Mouse (Mus musculus) macrophage (primary cell): Measurements from ENCODE around the gene Sumf1. TPM values are rescaled to one million over a fixed set of nuclear protein-coding genes. Genes with fewer than 3 reads are reported as not detected.

Experiments used
- H3K27ac ChIP-seq: fragments of 350-480 bp; formaldehyde crosslinking; 2 replicates; pipeline ENCODE4 v1.9.0; 2021
- H3K36me3 ChIP-seq: fragments of 350-480 bp; formaldehyde crosslinking; 2 replicates; pipeline ENCODE4 v1.9.0; 2021; ENCODE audit errors: inconsistent target
- H3K4me3 ChIP-seq: fragments of 350-480 bp; formaldehyde crosslinking; 2 replicates; pipeline ENCODE4 v1.9.0; 2021; ENCODE audit errors: inconsistent target
- H3K79me2 ChIP-seq: fragments of 350-480 bp; formaldehyde crosslinking; 2 replicates; pipeline ENCODE4 v1.9.0; 2021; ENCODE audit errors: inconsistent target
- WGBS: methylation state at CpG from one replicate; pipeline ENCODE4 v1.1.7; 2026; ENCODE audit warnings: inconsistent platforms; ENCODE audit not compliant: missing documents; 5-methylcytosine and 5-hydroxymethylcytosine counted together
- polyA plus RNA-seq: library from polyadenylated mRNA; stranded (reverse); fragments of 250-400 nt; gene quantifications from 3 replicates; pipeline ENCODE4 v1.2.4, GENCODE M21; 2018; ENCODE audit warnings: inconsistent platforms

Gene Sumf1
- polyA plus RNA-seq, 1 experiment from 2014 or later: 115 TPM

DNA sequence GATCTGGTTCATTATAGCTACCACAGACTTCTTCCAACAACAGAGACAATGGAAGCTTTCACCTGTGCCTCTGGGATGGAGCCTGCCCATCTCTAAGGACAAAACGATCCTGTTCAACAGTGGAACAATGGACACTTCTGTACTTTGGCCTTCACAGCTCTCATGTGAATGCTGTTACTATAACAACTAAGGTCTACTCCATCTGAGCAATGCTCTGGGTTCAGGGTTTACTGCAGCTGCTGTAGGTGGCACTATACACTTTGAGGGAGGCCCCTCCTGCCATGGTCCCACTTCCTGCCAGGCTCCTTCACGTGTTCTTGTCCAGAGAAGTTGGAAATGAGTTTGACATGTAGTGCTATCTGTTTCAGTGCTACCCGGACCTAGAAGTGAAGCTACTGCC lies 36.9 kb downstream of the Sumf1 start:
- 59% methylated on average over 3 of the region's 3 CpGs for WGBS
- Histone ChIP-seq H3K4me3 (no peak overlapping the region), H3K27ac (no peak overlapping the region), H3K79me2 (no peaks in the 10 kb centered on the region), H3K36me3 (peaks cover 20% of the 10 kb centered on the region)

DNA sequence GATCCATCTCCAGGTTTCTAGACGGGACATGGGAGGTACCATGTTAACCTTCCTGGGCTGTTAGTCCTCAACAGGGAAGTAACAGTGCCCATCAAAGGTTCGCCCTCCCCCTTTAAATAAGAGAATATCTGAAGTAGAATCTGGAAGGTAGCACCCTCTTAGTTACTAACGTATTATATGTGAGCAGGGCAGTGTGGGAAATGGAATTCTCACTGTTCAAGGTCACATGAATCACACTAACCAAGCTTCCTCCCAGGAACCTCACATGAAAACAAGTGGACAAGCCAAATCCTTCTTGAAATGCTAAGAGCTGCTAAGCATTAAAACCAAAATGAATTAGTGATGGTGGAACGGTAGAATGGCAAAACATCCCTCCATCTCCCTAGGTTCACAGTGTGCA lies 38.7 kb downstream of the Sumf1 start:
- WGBS: 86% methylated on average over 4 of the region's 4 CpGs
- Histone ChIP-seq H3K27ac (no peak overlapping the region), H3K36me3 (peaks cover 5% of the 10 kb centered on the region), H3K79me2 (no peaks in the 10 kb centered on the region), H3K4me3 (no peak overlapping the region)

DNA sequence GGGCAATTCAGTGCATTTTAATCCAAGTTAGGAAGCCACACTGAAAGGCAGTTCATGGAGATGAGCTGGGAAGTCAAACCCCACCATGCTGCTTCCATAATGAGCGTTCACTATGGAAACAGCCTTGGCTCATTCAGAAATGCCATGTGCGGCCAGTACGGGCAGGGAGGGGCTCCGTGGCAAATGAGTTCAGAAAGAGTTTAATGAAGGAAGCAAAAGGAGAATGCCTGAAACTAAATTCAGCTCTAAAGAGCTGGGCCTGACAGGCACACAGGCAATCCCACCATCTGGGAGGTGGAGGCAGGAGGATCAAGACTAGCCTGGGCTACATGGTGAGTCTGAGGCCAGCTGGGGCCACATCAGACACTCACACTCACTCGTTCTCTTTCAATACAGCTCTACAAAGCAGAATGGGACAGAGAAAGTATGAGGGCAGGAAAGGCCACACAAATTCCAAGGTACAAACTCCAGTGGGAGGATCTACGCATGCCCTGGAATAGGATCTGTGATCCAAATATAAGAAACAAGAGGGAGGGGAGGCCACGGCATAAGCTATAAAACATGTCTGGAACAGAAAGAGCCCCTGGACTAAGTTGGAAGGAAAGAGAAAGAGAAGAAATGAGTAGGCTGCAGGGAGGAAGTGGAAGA lies 39.3 kb downstream of the Sumf1 start:
- WGBS: 91% methylated on average over 7 of the region's 7 CpGs
- Histone ChIP-seq H3K4me3 (no peak overlapping the region), H3K79me2 (no peaks in the 10 kb centered on the region), H3K27ac (no peak overlapping the region), H3K36me3 (peaks cover 10% of the 10 kb centered on the region)

DNA sequence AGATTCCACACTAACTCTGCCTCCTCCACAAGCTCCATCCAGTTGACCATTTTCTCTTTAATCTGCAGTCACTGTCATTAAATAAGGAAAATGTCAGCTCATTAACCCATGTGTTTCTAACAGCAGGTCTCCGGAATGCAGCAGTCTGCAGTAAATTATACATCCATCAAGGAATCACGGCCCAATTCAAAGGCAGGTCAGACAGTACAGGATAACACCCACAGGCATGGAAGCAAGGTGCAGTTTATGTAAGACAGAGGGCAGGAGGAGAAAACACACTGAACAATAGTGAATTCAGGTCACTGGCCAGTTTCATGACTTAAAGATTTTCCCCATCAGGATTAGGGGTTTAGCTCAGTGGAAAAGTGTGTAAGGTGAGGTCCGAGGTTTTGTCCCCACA lies 40.1 kb downstream of the Sumf1 start:
- H3K79me2 ChIP-seq: no peaks in the 10 kb centered on the region
- H3K27ac ChIP-seq: no peak overlapping the region
- WGBS: 86% methylated on average over 3 of the region's 3 CpGs
- no peak overlapping the region for H3K4me3 ChIP-seq
- H3K36me3 ChIP-seq: peaks cover 15% of the 10 kb centered on the region

- no peaks in the 10 kb centered on the region for H3K79me2 ChIP-seq
- H3K27ac ChIP-seq: no peak overlapping the region
- WGBS: 86% methylated on average over 4 of the region's 4 CpGs
- peaks cover 24% of the 10 kb centered on the region for H3K36me3 ChIP-seq
- no peak overlapping the region for H3K4me3 ChIP-seq
Observed at GRCm38 (mm10) chr6:108142796-108143195, 42.6 kb downstream of the Sumf1 start.

DNA sequence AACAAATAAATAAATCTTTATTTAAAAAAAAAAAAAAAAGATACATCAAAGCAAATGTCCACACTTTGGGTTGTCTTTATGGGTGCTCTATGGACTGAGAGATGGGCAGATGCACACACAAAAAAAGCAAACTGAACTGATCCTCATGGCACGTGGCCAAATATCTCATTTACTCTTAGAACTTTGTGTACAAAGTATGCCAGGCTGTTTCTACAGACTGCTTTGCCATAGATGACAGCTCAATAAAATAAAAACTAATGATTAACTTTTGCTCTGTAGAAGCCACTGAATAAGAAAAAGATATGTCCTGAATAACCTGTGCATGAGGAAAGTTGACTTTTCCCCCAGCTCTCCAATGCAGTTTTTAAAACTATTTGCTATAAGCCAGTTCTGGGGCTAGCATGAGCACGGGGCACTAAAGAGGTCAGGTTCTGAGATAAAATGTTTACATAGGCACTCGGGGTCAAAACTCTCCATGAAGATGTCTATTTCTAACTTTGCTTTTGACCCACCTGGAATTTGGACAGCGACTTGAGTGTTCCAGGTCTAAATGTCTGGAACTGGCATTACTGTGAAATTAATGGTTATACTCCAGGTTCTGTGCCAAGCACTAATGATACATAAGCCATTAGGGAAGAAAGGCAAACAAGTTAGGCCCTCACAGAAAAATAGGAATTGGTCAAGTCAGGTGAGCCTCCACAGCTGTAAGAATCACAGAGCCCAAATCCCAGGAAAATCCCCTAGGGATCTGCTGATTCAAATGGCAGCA lies 44.5 kb downstream of the Sumf1 start:
- Histone ChIP-seq H3K79me2 (no peaks in the 10 kb centered on the region), H3K4me3 (no peak overlapping the region), H3K36me3 (peaks cover 28% of the 10 kb centered on the region), H3K27ac (no peak overlapping the region)
- WGBS: 87% methylated on average over 4 of the region's 4 CpGs

DNA sequence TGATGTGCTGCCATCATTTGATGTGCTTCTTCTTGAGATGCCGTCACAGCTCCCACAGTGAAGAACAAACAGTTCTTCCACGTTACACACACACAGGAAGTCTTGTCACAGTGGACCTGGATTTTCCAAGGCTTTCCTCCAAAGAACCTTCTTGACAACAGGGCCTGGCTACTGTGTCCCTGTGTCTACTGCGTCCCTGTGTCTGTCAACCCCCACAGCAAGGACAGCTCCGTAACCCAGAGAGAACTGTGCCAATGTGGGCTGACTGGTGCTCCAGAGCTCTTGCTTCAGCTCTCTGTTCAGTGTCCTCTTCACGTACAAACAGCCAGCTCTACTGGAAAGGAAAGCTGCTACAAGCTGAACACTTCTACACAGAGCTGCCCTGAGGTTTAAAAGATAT lies 48.4 kb downstream of the Sumf1 start:
- WGBS: 100% methylated on average over 5 of the region's 5 CpGs
- Histone ChIP-seq H3K27ac (no peak overlapping the region), H3K79me2 (no peaks in the 10 kb centered on the region)

DNA sequence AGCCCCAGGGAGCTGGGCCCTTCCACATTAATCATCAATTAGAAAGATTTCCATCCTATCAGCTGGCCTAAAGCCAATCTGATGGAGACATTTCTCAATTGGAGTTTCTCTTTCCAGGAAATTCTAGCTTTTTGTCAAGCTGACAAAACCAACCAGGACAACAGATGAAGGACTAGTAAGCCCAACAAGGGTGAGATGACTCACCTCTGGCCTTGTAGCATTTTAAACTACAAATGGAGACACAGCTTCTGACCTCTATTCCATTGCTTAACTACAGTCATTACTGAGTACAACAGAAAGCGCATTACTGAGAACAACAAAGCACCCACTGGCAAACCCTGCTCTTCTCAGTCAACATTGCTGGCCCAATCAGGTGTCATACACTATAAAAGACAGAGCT lies 49.1 kb downstream of the Sumf1 start:
- Histone ChIP-seq H3K27ac (no peak overlapping the region), H3K79me2 (no peaks in the 10 kb centered on the region), H3K4me3 (no peak overlapping the region), H3K36me3 (peaks cover 25% of the 10 kb centered on the region; the same call in 1 of the 2 replicates)
- WGBS: 100% methylated on average over 1 of the region's 1 CpGs

More for the DNA sequence above, 48.4 kb downstream of the Sumf1 start:
- no peak overlapping the region for H3K4me3 ChIP-seq
- peaks cover 28% of the 10 kb centered on the region; the same call in 1 of the 2 replicates for H3K36me3 ChIP-seq

- 0 out of 2 replicates have a peak, but pooled peaks cover 6% of the 10 kb centered on the region for H3K36me3 ChIP-seq
- 94% methylated on average over 5 of the region's 5 CpGs for WGBS
- H3K4me3 ChIP-seq: no peak overlapping the region
- no peaks in the 10 kb centered on the region for H3K79me2 ChIP-seq
- no peak overlapping the region for H3K27ac ChIP-seq
Observed at GRCm38 (mm10) chr6:108132268-108132935, 53.0 kb downstream of the Sumf1 start.

GRCm38 (mm10) chr6:108130718-108131117 lies 54.7 kb downstream of the Sumf1 start:
- H3K79me2 ChIP-seq: no peaks in the 10 kb centered on the region
- 78% methylated on average over 5 of the region's 5 CpGs for WGBS
- no peak overlapping the region for H3K27ac ChIP-seq
- no peaks in the 10 kb centered on the region for H3K36me3 ChIP-seq
- no peak overlapping the region for H3K4me3 ChIP-seq

- no peak overlapping the region for H3K4me3 ChIP-seq
- H3K36me3 ChIP-seq: no peaks in the 10 kb centered on the region
- 90% methylated on average over 3 of the region's 3 CpGs for WGBS
- H3K79me2 ChIP-seq: no peaks in the 10 kb centered on the region
- H3K27ac ChIP-seq: no peak overlapping the region
Observed at GRCm38 (mm10) chr6:108126631-108127030, 58.8 kb downstream of the Sumf1 start.

DNA sequence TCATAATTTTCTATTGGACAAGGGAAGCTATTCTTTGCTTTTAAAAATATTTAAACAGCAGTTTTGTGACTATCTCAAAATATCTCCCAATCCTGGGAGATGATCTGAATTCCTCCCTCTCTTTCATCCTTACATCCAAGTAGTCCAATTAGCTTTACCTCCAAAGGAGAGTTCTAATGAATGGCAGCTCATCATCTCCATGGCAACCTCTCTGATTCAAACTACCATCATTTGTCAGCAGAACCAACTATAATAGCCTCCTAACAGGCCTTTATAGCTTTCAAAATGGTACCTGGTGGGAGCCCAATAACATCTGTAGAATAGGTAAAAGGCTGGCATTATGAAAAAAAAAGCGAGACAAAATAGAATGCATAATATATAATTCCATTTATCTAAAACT lies 59.9 kb downstream of the Sumf1 start:
- Histone ChIP-seq H3K4me3 (no peak overlapping the region), H3K36me3 (no peaks in the 10 kb centered on the region), H3K27ac (no peak overlapping the region), H3K79me2 (no peaks in the 10 kb centered on the region)
- WGBS: 83% methylated on average over 1 of the region's 1 CpGs

DNA sequence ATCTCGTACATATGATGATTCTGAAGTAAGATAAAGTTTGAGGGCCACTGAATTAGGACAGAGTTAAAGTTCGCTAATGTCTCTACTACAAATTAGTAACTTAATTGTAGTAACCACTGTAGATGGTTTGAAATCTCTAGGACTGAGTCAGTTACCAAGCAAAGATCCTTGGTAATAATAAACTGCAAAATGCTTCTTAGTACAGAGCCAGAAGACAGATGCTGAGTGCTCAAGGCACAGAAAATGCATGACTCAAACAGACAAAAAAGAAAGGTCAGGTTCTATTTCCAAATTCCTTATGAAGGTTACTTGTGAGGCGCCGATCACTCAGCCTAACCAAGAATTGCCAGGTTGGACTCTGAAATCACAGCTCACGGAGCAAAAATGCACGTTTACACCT lies 67.5 kb downstream of the Sumf1 start:
- no peak overlapping the region for H3K4me3 ChIP-seq
- WGBS: 95% methylated on average over 6 of the region's 6 CpGs
- H3K36me3 ChIP-seq: peaks cover 8% of the 10 kb centered on the region
- H3K27ac ChIP-seq: no peak overlapping the region
- no peaks in the 10 kb centered on the region for H3K79me2 ChIP-seq

DNA sequence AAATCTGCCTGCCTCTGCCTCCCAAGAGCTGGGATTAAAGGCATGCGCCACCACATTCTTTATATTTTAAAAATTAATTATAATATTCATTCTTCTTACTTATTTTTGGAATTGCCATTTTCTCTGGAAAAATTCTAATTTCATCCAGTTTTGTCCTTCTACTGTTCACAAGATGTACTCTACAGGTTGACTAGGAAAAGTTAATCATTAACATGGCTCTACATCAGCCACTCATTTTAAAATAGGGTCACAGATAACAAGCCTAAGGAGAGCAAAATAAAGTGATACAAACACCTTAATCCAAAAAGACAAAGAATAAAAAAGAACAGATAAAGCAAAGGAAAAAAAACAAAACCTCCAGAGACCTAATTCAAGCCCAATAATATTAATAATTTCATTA lies 70.4 kb downstream of the Sumf1 start:
- H3K27ac ChIP-seq: no peak overlapping the region
- H3K36me3 ChIP-seq: peaks cover 8% of the 10 kb centered on the region

DNA sequence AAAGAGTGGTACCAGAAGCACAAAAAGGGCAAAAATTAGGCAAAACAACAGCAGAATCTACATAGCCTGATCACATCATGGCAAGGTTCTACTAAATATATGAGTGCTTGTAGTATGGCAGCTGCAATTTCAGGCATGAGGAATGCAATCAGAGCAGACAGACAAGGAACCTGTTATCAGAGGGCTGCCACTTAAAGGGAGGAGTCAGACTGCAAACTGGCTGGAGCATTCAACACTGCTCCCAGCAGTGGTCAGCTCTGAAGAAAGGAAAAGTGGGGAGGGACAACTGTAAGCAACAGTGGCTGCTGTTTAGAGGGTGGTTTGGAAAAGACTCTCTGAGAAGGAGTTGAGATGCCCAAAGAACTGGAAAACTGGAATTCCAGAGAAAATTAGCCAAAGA lies 73.7 kb downstream of the Sumf1 start:
- H3K27ac ChIP-seq: no peak overlapping the region
- no peak overlapping the region for H3K4me3 ChIP-seq
- H3K36me3 ChIP-seq: peaks cover 15% of the 10 kb centered on the region
- H3K79me2 ChIP-seq: no peaks in the 10 kb centered on the region

More for the DNA sequence above, 70.4 kb downstream of the Sumf1 start:
- no peak overlapping the region for H3K4me3 ChIP-seq
- WGBS: no CpG with 5 or more reads among the region's 1 CpGs
- H3K79me2 ChIP-seq: no peaks in the 10 kb centered on the region
